Mouse (Mus musculus) brown adipose tissue, adult 24 weeks (tissue): ENCODE measurements at regions not wholly inside any gene's neighbourhood (a gene's known extent, or its start where the extent isn't known, plus 50 kb on each side); places are given as distances from the start of the nearest gene placed in this dataset.

ENCODE experiments used
- H3K27ac ChIP-seq: fragments of 200-500 bp; replicated peaks from 2 replicates; pipeline ENCODE4 v1.5.1; 2012; ENCODE audit warnings: low read depth, mild to moderate bottlenecking, low read length
- H3K4me1 ChIP-seq: fragments of 200-500 bp; 2 replicates; pipeline ENCODE4 v1.6.1; 2012; ENCODE audit warnings: low read length, mixed read lengths; ENCODE audit not compliant: control insufficient read depth, insufficient read depth, insufficient read length
- H3K4me3 ChIP-seq: fragments of 200-500 bp; 2 replicates; pipeline ENCODE4 v1.5.1; 2012; ENCODE audit warnings: low read depth, mild to moderate bottlenecking, low read length, moderate library complexity; ENCODE audit not compliant: insufficient read depth

GRCm38 (mm10) chr12:110071823-110072222 is 207.0 kb upstream of the Dio3 start:
- Histone ChIP-seq H3K4me1 (no peaks in the 10 kb centered on the region), H3K27ac (no peak overlapping the region), H3K4me3 (no peak overlapping the region)

- Histone ChIP-seq H3K27ac (no peak overlapping the region), H3K4me3 (no peak overlapping the region), H3K4me1 (no peaks in the 10 kb centered on the region; the same call in 1 of the 2 replicates)
Observed at GRCm38 (mm10) chr12:110074921-110075320, 203.9 kb upstream of the Dio3 start.

- Histone ChIP-seq H3K4me3 (no peak overlapping the region), H3K4me1 (no peaks in the 10 kb centered on the region; the same call in 1 of the 2 replicates), H3K27ac (no peak overlapping the region)
Observed at GRCm38 (mm10) chr12:110077211-110077884, 201.5 kb upstream of the Dio3 start.

- Histone ChIP-seq H3K4me3 (no peak overlapping the region), H3K4me1 (no peaks in the 10 kb centered on the region; the same call in 1 of the 2 replicates), H3K27ac (no peak overlapping the region)
Observed at GRCm38 (mm10) chr12:110078081-110078505, 200.8 kb upstream of the Dio3 start.

- H3K4me1 ChIP-seq, result no peaks in the 10 kb centered on the region; the same call in 1 of the 2 replicates
- no peak overlapping the region for H3K4me3 ChIP-seq
- H3K27ac ChIP-seq, result no peak overlapping the region
Observed at GRCm38 (mm10) chr12:110081831-110082615, 196.8 kb upstream of the Dio3 start.

GRCm38 (mm10) chr12:110082921-110083320 is 195.9 kb upstream of the Dio3 start:
- no peaks in the 10 kb centered on the region; the same call in 1 of the 2 replicates for H3K4me1 ChIP-seq
- no peak overlapping the region for H3K4me3 ChIP-seq

GRCm38 (mm10) chr12:110083471-110083870 is 195.4 kb upstream of the Dio3 start:
- H3K27ac ChIP-seq, result no peak overlapping the region
- no peak overlapping the region for H3K4me3 ChIP-seq
- no peaks in the 10 kb centered on the region for H3K4me1 ChIP-seq

More at GRCm38 (mm10) chr12:110082921-110083320, 195.9 kb upstream of the Dio3 start:
- no peak overlapping the region for H3K27ac ChIP-seq

- Histone ChIP-seq H3K4me3 (no peak overlapping the region), H3K27ac (no peak overlapping the region), H3K4me1 (no peaks in the 10 kb centered on the region)
Observed at GRCm38 (mm10) chr12:110086921-110087320, 191.9 kb upstream of the Dio3 start.

GRCm38 (mm10) chr12:110087812-110088211 is 191.1 kb upstream of the Dio3 start:
- Histone ChIP-seq H3K4me1 (no peaks in the 10 kb centered on the region), H3K4me3 (no peak overlapping the region), H3K27ac (no peak overlapping the region)

- H3K27ac ChIP-seq, result no peak overlapping the region
- H3K4me1 ChIP-seq, result no peaks in the 10 kb centered on the region
- H3K4me3 ChIP-seq, result no peak overlapping the region
Observed at GRCm38 (mm10) chr12:110102186-110102585, 176.7 kb upstream of the Dio3 start.

GRCm38 (mm10) chr12:110112051-110112722 is 166.7 kb upstream of the Dio3 start:
- no peaks in the 10 kb centered on the region for H3K4me1 ChIP-seq
- H3K27ac ChIP-seq, result no peak overlapping the region
- no peak overlapping the region for H3K4me3 ChIP-seq

- H3K4me1 ChIP-seq, result no peaks in the 10 kb centered on the region
- H3K27ac ChIP-seq, result no peak overlapping the region
- no peak overlapping the region for H3K4me3 ChIP-seq
Observed at GRCm38 (mm10) chr12:110112723-110113105, 166.2 kb upstream of the Dio3 start.

- Histone ChIP-seq H3K27ac (no peak overlapping the region), H3K4me3 (no peak overlapping the region), H3K4me1 (no peaks in the 10 kb centered on the region)
Observed at GRCm38 (mm10) chr12:110120141-110120540, 158.7 kb upstream of the Dio3 start.

- H3K4me1 ChIP-seq, result no peaks in the 10 kb centered on the region
- no peak overlapping the region for H3K4me3 ChIP-seq
- no peak overlapping the region for H3K27ac ChIP-seq
Observed at GRCm38 (mm10) chr12:110122976-110123375, 155.9 kb upstream of the Dio3 start.

- Histone ChIP-seq H3K27ac (no peak overlapping the region), H3K4me1 (no peaks in the 10 kb centered on the region), H3K4me3 (no peak overlapping the region)
Observed at GRCm38 (mm10) chr12:110126525-110126924, 152.3 kb upstream of the Dio3 start.
